Mouse (Mus musculus) liver, adult 2 months (tissue): ENCODE measurements around the gene Insyn1. TPM values are rescaled to one million over a fixed set of nuclear protein-coding genes. Genes with fewer than 3 reads are reported as not detected.

ENCODE experiments used
- DNase-seq: peaks from one replicate; pipeline ENCODE4 v3.0.0-alpha.2; 2011; ENCODE audit warnings: low read depth, low spot score; ENCODE audit errors: extremely low read depth
- H3K27ac ChIP-seq: fragments of 200-500 bp; replicated peaks from 2 replicates; pipeline ENCODE4 v1.5.1; 2012; ENCODE audit warnings: low read depth, mild to moderate bottlenecking, control low read depth, inconsistent platforms, low read length; ENCODE audit not compliant: insufficient read depth
- H3K27me3 ChIP-seq: fragments of 200-500 bp; 2 replicates; pipeline ENCODE4 v1.6.1; 2012; ENCODE audit warnings: mild to moderate bottlenecking, moderate library complexity, low read length, inconsistent platforms; ENCODE audit not compliant: control insufficient read depth, insufficient read depth
- H3K36me3 ChIP-seq: fragments of 200-500 bp; 2 replicates; pipeline ENCODE4 v1.6.1; 2012; ENCODE audit warnings: low read length, inconsistent platforms; ENCODE audit not compliant: control insufficient read depth, insufficient read depth
- H3K4me1 ChIP-seq: fragments of 200-500 bp; 2 replicates; pipeline ENCODE4 v1.6.1; 2011; ENCODE audit warnings: low read length; ENCODE audit not compliant: control insufficient read depth, insufficient read depth
- H3K4me3 ChIP-seq: fragments of 200-500 bp; 2 replicates; pipeline ENCODE4 v1.5.1; 2011; ENCODE audit warnings: low read depth, mild to moderate bottlenecking, control low read depth, low read length, moderate library complexity; ENCODE audit not compliant: insufficient read depth
- H3K79me2 ChIP-seq: fragments of 200-500 bp; 2 replicates; pipeline ENCODE4 v1.6.1; 2012; ENCODE audit warnings: inconsistent platforms, mild to moderate bottlenecking, low read length, moderate library complexity; ENCODE audit not compliant: control insufficient read depth, insufficient read depth
- H3K9ac ChIP-seq: fragments of 200-500 bp; 2 replicates; pipeline ENCODE4 v1.6.1; 2012; ENCODE audit warnings: low read depth, mild to moderate bottlenecking, control low read depth, inconsistent platforms, low read length
- CTCF ChIP-seq: fragments of 200-500 bp; IDR thresholded peaks from 2 replicates; pipeline ENCODE4 v1.5.1; 2011; ENCODE audit warnings: low read depth, low read length, control low read depth
- POLR2A ChIP-seq: fragments of 200-500 bp; IDR thresholded peaks from 2 replicates; pipeline ENCODE4 v1.6.1; 2011; ENCODE audit warnings: low read length, control low read depth; ENCODE audit not compliant: insufficient read depth; ENCODE audit errors: extremely low read depth
- WGBS: fragments of 180-500 bp; shearing (Covaris S2); methylation state at CpG from one replicate; pipeline ENCODE4 v1.1.7; 2018; 5-methylcytosine and 5-hydroxymethylcytosine counted together
- polyA plus RNA-seq: library from polyadenylated mRNA; depleted of rRNA; stranded (reverse); fragments of >200 nt; gene quantifications from 2 replicates; pipeline ENCODE4 v1.2.3, GENCODE M21; 2012
- total RNA-seq: library from RNA; depleted of rRNA; stranded (reverse); fragments of >200 nt; gene quantifications from 2 replicates; pipeline ENCODE4 v1.2.3, GENCODE M21; 2014

The Insyn1 gene
- total and polyA plus RNA-seq, 2 experiments = 0.09 TPM; not detected in 1

GRCm38 (mm10) chr9:58442105-58443010 lies 46.0 kb upstream of the Insyn1 start:
- Histone ChIP-seq H3K27ac (no peak overlapping the region), H3K79me2 (no peaks in the 10 kb centered on the region), H3K4me3 (no peak overlapping the region), H3K9ac (no peak overlapping the region), H3K4me1 (no peaks in the 10 kb centered on the region), H3K27me3 (no peaks in the 10 kb centered on the region), H3K36me3 (no peaks in the 10 kb centered on the region)
- no peak for TF ChIP-seq POLR2A
- TF ChIP-seq CTCF = no peak
- 53% methylated on average over 7 of the region's 7 CpGs for WGBS
- DNase-seq = no peak

DNA sequence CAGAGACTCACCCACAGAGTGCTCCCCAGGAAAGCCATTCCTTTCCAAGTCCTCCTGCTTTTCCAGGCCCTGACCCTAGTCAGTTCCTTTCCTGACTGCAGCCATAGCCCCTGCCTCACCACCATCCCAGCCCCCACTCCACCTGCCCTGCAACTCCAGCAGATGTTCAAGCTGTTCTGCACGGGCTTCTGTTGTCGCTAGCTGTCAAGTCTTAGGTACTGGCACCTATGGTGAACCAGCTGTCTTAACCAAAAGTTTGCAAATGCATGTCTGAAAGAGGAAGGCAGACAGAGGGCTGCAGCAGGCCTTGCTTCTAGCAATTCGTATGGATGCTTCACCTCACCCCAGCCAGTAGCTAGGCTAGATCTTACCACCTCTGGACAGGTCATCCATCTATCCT lies 45.3 kb upstream of the Insyn1 start:
- H3K4me3 ChIP-seq = no peak overlapping the region
- DNase-seq = no peak
- no peaks in the 10 kb centered on the region for H3K4me1 ChIP-seq
- H3K27me3 ChIP-seq = no peaks in the 10 kb centered on the region
- H3K9ac ChIP-seq = no peak overlapping the region
- WGBS = 91% methylated on average over 3 of the region's 3 CpGs
- no peak for TF ChIP-seq CTCF
- TF ChIP-seq POLR2A = no peak
- H3K79me2 ChIP-seq = no peaks in the 10 kb centered on the region
- no peaks in the 10 kb centered on the region for H3K36me3 ChIP-seq
- H3K27ac ChIP-seq = no peak overlapping the region

DNA sequence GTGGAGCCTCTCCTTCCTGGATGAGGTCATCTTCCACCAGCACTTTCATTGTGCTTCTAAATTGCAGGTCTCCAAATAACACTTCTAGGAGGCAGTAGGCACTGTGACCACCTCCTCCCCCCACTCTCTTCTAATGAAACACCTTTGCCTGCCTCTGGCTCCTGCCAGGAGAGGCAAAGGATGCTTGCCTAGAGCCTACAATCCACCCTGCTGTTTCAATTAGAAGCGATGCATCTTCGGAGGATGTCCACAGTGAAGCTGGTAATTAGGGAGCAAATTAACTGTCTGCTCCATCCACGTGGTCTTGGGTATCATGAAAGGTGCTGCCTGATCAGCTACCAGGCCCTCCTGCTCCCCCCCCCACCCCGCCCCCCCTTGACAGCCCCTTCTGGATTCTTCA lies 41.6 kb upstream of the Insyn1 start:
- no peaks in the 10 kb centered on the region for H3K27me3 ChIP-seq
- TF ChIP-seq CTCF (no peak), POLR2A (no peak)
- no peaks in the 10 kb centered on the region for H3K4me1 ChIP-seq
- no peak overlapping the region for H3K9ac ChIP-seq
- no peak for DNase-seq
- H3K4me3 ChIP-seq = no peak overlapping the region
- WGBS = 45% methylated on average over 4 of the region's 4 CpGs
- H3K79me2 ChIP-seq = no peaks in the 10 kb centered on the region
- H3K27ac ChIP-seq = no peak overlapping the region
- no peaks in the 10 kb centered on the region for H3K36me3 ChIP-seq

- no peak overlapping the region for H3K9ac ChIP-seq
- H3K27ac ChIP-seq = no peak overlapping the region
- no peaks in the 10 kb centered on the region for H3K36me3 ChIP-seq
- H3K79me2 ChIP-seq = no peaks in the 10 kb centered on the region
- no peak for DNase-seq
- H3K27me3 ChIP-seq = no peaks in the 10 kb centered on the region
- H3K4me1 ChIP-seq = no peaks in the 10 kb centered on the region
- H3K4me3 ChIP-seq = no peak overlapping the region
- 77% methylated on average over 12 of the region's 12 CpGs for WGBS
- TF ChIP-seq POLR2A = no peak
- no peak for TF ChIP-seq CTCF
These were observed 40.3 kb upstream of the Insyn1 start for GRCm38 (mm10) chr9:58447997-58448595.

DNA sequence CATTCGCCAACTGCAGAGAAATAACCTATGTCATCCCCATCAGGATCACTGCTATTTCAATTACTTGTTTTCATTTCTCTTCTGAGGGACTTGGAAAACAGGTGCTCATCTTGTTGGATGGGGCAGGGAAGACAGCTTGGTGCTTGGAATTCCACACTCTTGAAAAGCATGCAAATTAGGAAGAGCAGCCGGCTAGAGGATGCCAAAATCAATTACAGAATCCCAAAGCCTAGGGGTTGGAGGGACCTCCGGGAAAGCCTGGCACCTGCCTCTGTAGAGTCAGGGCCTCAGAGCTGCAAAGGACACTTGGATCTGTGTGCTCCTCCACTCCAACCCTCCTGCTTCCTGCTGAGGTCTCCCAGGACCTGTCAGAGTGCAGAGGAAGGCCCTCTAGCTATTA lies 38.9 kb upstream of the Insyn1 start:
- no peak for DNase-seq
- no peaks in the 10 kb centered on the region for H3K79me2 ChIP-seq
- no peaks in the 10 kb centered on the region for H3K36me3 ChIP-seq
- 71% methylated on average over 3 of the region's 3 CpGs for WGBS
- no peaks in the 10 kb centered on the region for H3K4me1 ChIP-seq
- H3K9ac ChIP-seq = no peak overlapping the region
- TF ChIP-seq CTCF = no peak
- TF ChIP-seq POLR2A = no peak
- no peak overlapping the region for H3K27ac ChIP-seq
- H3K4me3 ChIP-seq = no peak overlapping the region
- no peaks in the 10 kb centered on the region for H3K27me3 ChIP-seq

- 68% methylated on average over 5 of the region's 5 CpGs for WGBS
- Histone ChIP-seq H3K9ac (no peak overlapping the region), H3K4me3 (no peak overlapping the region), H3K36me3 (no peaks in the 10 kb centered on the region), H3K79me2 (no peaks in the 10 kb centered on the region), H3K4me1 (no peaks in the 10 kb centered on the region), H3K27me3 (no peaks in the 10 kb centered on the region), H3K27ac (no peak overlapping the region)
- no peak for DNase-seq
- TF ChIP-seq CTCF = no peak
- TF ChIP-seq POLR2A = no peak
These were observed 34.5 kb upstream of the Insyn1 start for GRCm38 (mm10) chr9:58453791-58454378.
